Mouse (Mus musculus): ENCODE results near the gene Selenow. TPM values are rescaled to one million over a fixed set of nuclear protein-coding genes. Genes with fewer than 3 reads are reported as not detected.

Gene Selenow
- polyA plus RNA-seq, 1 experiment from 2014 or later: 763 TPM

GRCm38 (mm10) chr7:15937491-15937890 is 15.3 kb upstream of the Selenow start:
- WGBS: 85% methylated on average over 5 of the region's 5 CpGs
- Histone ChIP-seq H3K9me3 (replicated peaks; ENCODE audit: low read length) (no peaks in the 10 kb centered on the region), H3K4me3 (replicated peaks; ENCODE audit: low read depth, low read length) (no peak overlapping the region), H3K9ac (ENCODE audit: low read depth, low read length) (no peak overlapping the region), H3K36me3 (ENCODE audit: insufficient read depth, low read length) (peaks cover 52% of the 10 kb centered on the region), H3K27me3 (ENCODE audit: insufficient read depth, low read length) (no peaks in the 10 kb centered on the region), H3K27ac (no peak overlapping the region), H3K4me1 (replicated peaks; ENCODE audit: insufficient read depth, low read length) (no peaks in the 10 kb centered on the region), H3K4me2 (ENCODE audit: low read length) (no peak overlapping the region)
- DNase-seq (ENCODE audit: low spot score) (no peak), ATAC-seq (replicated peaks; ENCODE audit: low FRiP score, low read depth) (no peak; the same call in 1 of the 2 replicates)
- TF ChIP-seq CTCF (IDR thresholded peaks at IDR 0.05; ENCODE audit: low read depth): no peak

DNA sequence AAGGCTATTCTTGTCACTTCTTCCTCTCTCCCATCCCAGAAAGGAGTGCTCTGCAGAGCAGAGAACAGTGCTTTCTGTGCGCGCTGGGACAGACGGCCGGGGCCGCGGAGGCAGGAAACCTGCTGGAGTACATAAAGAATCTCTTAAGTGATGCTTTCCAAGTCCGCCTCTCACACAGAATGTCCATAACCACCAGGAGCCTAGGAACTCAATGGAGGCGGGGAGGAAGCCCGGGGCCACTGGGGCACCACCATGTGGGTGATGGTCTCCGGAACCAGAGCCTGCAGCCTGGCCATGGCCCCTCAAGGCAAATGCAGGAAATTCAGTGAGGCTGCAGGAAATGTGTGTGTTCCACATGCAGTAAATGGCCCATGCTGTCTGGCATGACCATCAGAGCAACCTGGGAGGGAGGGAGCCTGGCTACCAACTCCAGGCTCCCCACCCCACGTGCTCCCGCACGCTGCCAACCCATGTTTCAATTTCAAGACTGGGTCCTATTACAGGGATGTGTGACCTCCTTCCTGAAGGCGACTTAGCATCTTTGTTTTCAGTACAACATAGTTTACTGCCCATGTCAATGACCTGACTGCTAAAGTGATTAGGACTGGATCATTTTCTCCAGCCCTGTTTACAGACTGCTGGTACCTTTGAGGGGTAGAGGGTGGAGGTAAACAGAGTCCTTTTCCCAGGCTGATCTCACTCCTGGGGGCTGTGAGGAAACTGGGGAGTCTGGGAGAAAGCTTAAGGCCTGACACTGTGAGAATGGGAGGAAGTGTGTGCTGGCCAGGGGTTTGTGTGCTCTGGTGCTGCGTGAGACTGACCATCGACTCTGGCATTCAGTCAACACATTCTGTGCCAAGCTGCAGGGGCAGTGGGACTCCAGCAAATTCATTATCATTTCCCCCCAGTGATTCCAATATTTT is 11.5 kb upstream of the Selenow start:
- H3K27ac ChIP-seq: peak overlapping the region; percentile 47
- H3K4me1 ChIP-seq (replicated peaks; ENCODE audit: insufficient read depth, low read length): no peaks in the 10 kb centered on the region
- WGBS: 28% methylated on average over 16 of the region's 16 CpGs
- 0 out of 2 replicates have a peak, but pooled peaks have one; percentile 38 for ATAC-seq (replicated peaks; ENCODE audit: low FRiP score, low read depth)
- H3K27me3 ChIP-seq (ENCODE audit: insufficient read depth, low read length): no peaks in the 10 kb centered on the region
- peak; percentile 68 for DNase-seq (ENCODE audit: low spot score)
- H3K4me3 ChIP-seq (replicated peaks; ENCODE audit: low read depth, low read length): no peak overlapping the region
- H3K9me3 ChIP-seq (replicated peaks; ENCODE audit: low read length): no peaks in the 10 kb centered on the region
- 0 out of 2 replicates have a peak overlapping the region, but pooled peaks have one; percentile 10 for H3K4me2 ChIP-seq (ENCODE audit: low read length)
- peaks cover 18% of the 10 kb centered on the region for H3K36me3 ChIP-seq (ENCODE audit: insufficient read depth, low read length)
- no peak for TF ChIP-seq CTCF (IDR thresholded peaks at IDR 0.05; ENCODE audit: low read depth)
- no peak overlapping the region for H3K9ac ChIP-seq (ENCODE audit: low read depth, low read length)

DNA sequence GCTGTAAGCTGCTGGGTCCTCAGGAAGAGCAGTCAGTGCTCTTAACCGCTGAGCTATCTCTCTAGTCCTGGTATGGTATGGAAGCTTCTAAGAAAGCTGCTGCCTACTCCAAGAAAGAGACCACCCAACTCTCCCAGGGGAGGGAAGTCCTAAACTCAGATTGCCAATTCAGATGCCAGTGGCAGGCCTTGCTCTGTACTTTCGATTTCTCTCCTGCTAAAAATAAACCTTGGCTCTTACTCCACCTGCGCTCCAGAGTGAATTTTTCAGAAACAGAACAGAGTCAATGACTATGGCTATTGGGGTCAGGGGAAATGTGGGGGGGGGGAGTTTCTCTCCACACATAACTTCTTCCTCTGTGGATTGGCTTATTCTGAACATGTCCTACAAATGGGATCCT is 9.4 kb upstream of the Selenow start:
- H3K27me3 ChIP-seq (ENCODE audit: insufficient read depth, low read length): no peaks in the 10 kb centered on the region
- no peaks in the 10 kb centered on the region for H3K9me3 ChIP-seq (replicated peaks; ENCODE audit: low read length)
- no peak overlapping the region for H3K4me2 ChIP-seq (ENCODE audit: low read length)
- no peak overlapping the region for H3K9ac ChIP-seq (ENCODE audit: low read depth, low read length)
- H3K36me3 ChIP-seq (ENCODE audit: insufficient read depth, low read length): no peaks in the 10 kb centered on the region
- no peak for ATAC-seq (replicated peaks; ENCODE audit: low FRiP score, low read depth)
- H3K4me3 ChIP-seq (replicated peaks; ENCODE audit: low read depth, low read length): no peak overlapping the region
- DNase-seq (ENCODE audit: low spot score): no peak
- no peak overlapping the region for H3K27ac ChIP-seq
- no peak for TF ChIP-seq CTCF (IDR thresholded peaks at IDR 0.05; ENCODE audit: low read depth)
- no peaks in the 10 kb centered on the region for H3K4me1 ChIP-seq (replicated peaks; ENCODE audit: insufficient read depth, low read length)
- WGBS: 78% methylated on average over 3 of the region's 3 CpGs

GRCm38 (mm10) chr7:15930543-15930942 is 8.3 kb upstream of the Selenow start:
- Histone ChIP-seq H3K4me2 (ENCODE audit: low read length) (no peak overlapping the region), H3K4me1 (replicated peaks; ENCODE audit: insufficient read depth, low read length) (no peaks in the 10 kb centered on the region), H3K4me3 (replicated peaks; ENCODE audit: low read depth, low read length) (no peak overlapping the region), H3K36me3 (ENCODE audit: insufficient read depth, low read length) (no peaks in the 10 kb centered on the region), H3K9ac (ENCODE audit: low read depth, low read length) (no peak overlapping the region), H3K27ac (no peak overlapping the region), H3K9me3 (replicated peaks; ENCODE audit: low read length) (no peaks in the 10 kb centered on the region), H3K27me3 (ENCODE audit: insufficient read depth, low read length) (no peaks in the 10 kb centered on the region)
- DNase-seq (ENCODE audit: low spot score) (no peak), ATAC-seq (replicated peaks; ENCODE audit: low FRiP score, low read depth) (no peak)
- 64% methylated on average over 2 of the region's 2 CpGs for WGBS
- TF ChIP-seq CTCF (IDR thresholded peaks at IDR 0.05; ENCODE audit: low read depth): peak; percentile 10; the same call in 1 of the 2 replicates

GRCm38 (mm10) chr7:15929910-15930309 is 7.7 kb upstream of the Selenow start:
- H3K36me3 ChIP-seq (ENCODE audit: insufficient read depth, low read length): no peaks in the 10 kb centered on the region
- H3K27ac ChIP-seq: no peak overlapping the region
- H3K4me2 ChIP-seq (ENCODE audit: low read length): no peak overlapping the region
- no peak overlapping the region for H3K9ac ChIP-seq (ENCODE audit: low read depth, low read length)
- no peaks in the 10 kb centered on the region for H3K9me3 ChIP-seq (replicated peaks; ENCODE audit: low read length)
- TF ChIP-seq CTCF (IDR thresholded peaks at IDR 0.05; ENCODE audit: low read depth): peak; percentile 78
- DNase-seq (ENCODE audit: low spot score) (peak; percentile 65), ATAC-seq (replicated peaks; ENCODE audit: low FRiP score, low read depth) (peak; percentile 37)
- WGBS: 37% methylated on average over 4 of the region's 4 CpGs
- no peak overlapping the region for H3K4me3 ChIP-seq (replicated peaks; ENCODE audit: low read depth, low read length)
- H3K4me1 ChIP-seq (replicated peaks; ENCODE audit: insufficient read depth, low read length): no peaks in the 10 kb centered on the region
- H3K27me3 ChIP-seq (ENCODE audit: insufficient read depth, low read length): no peaks in the 10 kb centered on the region

GRCm38 (mm10) chr7:15921796-15922195 is 406 bp downstream of the Selenow start:
- peak overlapping the region; percentile 72 for H3K4me3 ChIP-seq (replicated peaks; ENCODE audit: low read depth, low read length)

More at GRCm38 (mm10) chr7:15921796-15922195, 406 bp downstream of the Selenow start:
- WGBS: 2% methylated on average over 10 of the region's 10 CpGs
- Histone ChIP-seq H3K4me1 (replicated peaks; ENCODE audit: insufficient read depth, low read length) (peaks cover 10% of the 10 kb centered on the region), H3K9me3 (replicated peaks; ENCODE audit: low read length) (no peaks in the 10 kb centered on the region), H3K9ac (ENCODE audit: low read depth, low read length) (peak overlapping the region; percentile 89), H3K36me3 (ENCODE audit: insufficient read depth, low read length) (peaks cover 16% of the 10 kb centered on the region; the same call in 1 of the 2 replicates), H3K27ac (peak overlapping the region; percentile 83), H3K27me3 (ENCODE audit: insufficient read depth, low read length) (no peaks in the 10 kb centered on the region), H3K4me2 (ENCODE audit: low read length) (peak overlapping the region; percentile 70)
- peak; percentile 52 for ATAC-seq (replicated peaks; ENCODE audit: low FRiP score, low read depth)
- TF ChIP-seq CTCF (IDR thresholded peaks at IDR 0.05; ENCODE audit: low read depth): 0 out of 2 replicates have a peak, but pooled peaks have one; percentile 0
- peak; percentile 78 for DNase-seq (ENCODE audit: low spot score)

Data from kidney, postnatal 0 days (tissue).